Mouse (Mus musculus): Measurements from ENCODE around the gene Vsig8.

- no peak for TF ChIP-seq GATA1 (IDR thresholded peaks at IDR 0.05; ENCODE audit: low read length)
- no peak for TF ChIP-seq TAL1 (IDR thresholded peaks at IDR 0.05; ENCODE audit: low read length)
Observed at GRCm38 (mm10) chr1:172593956-172594355, 38.2 kb downstream of the Vsig8 start.

Data from erythroblast, embryonic 14.5 days (primary cell).